Mouse (Mus musculus): ENCODE results near the gene Gpsm3. TPM values are rescaled to one million over a fixed set of nuclear protein-coding genes. Genes with fewer than 3 reads are reported as not detected.

Gpsm3 gene
- total RNA-seq, 2 experiments from 2014 or later: 2.5 to 3.0 TPM

DNA sequence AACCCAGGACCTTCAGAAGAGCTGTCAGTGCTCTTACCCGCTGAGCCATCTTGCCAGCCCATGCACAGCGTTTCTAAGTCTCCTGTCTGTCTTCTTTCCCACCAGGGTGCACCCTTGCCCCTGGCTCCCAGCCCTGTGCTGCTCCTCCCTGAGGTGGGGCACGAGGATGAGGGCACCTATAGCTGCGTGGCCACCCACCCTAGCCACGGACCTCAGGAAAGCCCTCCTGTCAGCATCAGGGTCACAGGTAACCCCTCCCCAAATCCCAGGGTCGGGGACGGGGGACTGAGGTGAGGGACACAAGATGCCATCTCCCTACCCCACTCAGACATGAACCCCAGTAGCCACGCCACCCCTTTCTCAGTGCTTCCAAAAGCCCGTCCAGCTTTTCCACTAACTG lies 10.3 kb downstream of the Gpsm3 start:
- DNase-seq (ENCODE audit: low spot score in 2 of 2): no peak

DNA sequence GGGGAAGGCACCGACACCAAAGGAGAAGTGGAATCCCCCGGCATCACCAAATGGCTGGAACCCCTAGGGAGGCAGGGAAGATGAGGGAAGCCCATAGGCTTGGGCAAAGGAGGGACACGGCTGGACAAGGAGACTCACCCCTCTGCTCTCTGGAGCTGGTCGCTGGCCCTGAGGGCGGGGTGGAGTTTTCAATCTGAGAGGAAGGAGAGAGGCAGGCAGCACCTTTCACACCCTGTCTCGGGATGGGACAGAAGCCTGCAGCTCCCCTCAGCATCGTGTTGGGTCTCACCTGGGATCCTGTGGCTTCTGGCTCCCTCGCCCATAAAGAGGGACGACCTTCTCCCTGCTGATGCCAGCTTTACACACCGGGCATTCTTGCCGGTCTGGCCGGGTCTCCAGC lies 12.2 kb downstream of the Gpsm3 start:
- no peak for DNase-seq (ENCODE audit: low spot score in 2 of 2)

DNA sequence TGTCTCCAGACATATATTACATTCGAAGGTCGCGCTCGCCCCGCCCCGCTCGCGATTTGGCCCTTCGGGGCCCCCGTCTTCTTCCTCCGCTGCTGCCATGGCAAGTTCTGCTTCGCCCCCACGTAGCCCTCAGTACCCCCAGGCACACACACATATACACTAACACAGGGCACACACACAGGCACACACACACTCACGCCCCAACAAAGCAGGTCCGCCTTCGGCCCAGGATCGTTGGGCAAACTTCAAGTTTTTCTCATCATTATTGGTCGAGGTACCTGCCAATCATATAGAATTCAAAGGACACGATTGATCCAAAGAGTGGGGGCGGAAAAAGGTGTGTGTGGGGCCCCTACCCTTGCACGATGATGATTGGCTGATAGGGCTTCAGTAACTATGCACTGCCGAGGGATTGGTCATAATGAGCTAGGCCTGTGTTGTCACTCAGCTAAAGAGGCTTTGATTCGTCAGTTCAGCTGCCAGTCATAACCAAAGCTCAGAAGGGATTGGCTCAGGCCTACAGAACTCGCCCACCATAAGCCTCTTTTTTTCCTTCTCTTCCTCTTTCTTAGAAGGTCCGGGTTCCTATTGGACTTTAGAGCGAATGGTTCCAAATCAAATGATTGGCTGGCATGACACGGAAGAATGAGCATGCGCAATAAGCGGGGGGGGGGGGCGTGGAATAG lies 13.9 kb downstream of the Gpsm3 start, which contains the start of gene Rnf5:
Rnf5 (minus strand) TSS at position 316 of the 686 bp plus-strand sequence.
- peak; percentile 98 to 100 for DNase-seq (ENCODE audit: low spot score in 2 of 2)

DNA sequence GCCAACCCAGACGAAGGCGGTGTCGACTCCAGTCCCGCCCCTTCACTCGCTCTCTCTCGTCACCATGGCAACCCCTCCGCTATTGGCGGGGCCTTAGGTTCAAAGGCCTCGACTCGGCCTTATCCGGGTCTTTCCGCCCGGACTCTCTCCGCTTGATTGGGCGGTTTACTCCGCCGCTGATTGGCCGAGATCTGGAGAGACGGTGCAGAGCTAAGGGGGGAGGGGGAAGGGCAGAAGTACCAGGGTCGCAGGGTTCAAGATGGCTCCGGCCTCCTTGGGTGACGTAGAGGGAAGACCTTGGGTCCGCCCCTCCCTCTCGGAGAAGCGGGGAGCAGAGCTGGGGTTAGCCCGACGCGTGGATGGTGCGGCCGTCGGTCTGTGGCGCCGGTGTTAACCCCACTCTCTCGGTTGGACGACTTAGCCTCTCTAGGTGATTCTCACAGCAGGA lies 14.5 kb downstream of the Gpsm3 start, which contains the start of gene Agpat1:
Agpat1 (plus strand) TSS at position 202 of the 448 bp plus-strand sequence.
- DNase-seq (ENCODE audit: low spot score in 2 of 2): peak; percentile 97

DNA sequence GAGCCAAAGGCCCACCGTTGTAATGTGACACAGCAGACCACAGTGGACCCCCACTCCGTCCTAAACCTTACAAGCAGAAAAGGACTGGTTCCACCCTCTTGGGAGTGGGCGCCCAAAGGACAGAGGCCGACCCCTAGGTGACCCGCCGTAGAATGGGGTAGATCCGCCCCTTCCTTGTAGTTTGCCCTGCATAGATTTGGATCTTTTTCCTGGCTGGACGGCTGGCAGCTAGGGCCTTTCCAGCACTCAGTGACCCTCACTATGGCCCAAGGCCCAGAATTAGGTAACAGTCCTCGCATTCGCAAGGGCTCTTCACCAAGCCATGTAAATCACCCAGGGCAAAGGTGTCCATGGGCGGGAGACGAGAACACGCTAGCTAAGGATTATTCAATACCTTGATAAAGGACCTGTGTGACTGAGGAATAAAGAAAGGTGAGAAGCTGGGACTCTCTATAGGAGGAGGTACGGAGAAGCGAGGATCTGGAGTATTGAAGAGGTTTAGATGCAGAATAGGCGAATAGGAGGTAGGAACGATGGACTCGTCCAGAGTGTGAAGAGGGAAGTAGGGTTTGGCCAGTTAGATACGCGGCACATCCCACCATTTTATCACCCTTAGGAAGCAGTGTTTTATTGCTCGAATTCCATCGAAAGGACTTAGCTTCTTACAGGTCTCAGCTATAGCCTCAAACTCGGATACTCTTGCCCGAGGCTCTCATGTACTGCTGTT lies 15.1 kb downstream of the Gpsm3 start:
- DNase-seq (ENCODE audit: low spot score in 2 of 2): no peak

DNA sequence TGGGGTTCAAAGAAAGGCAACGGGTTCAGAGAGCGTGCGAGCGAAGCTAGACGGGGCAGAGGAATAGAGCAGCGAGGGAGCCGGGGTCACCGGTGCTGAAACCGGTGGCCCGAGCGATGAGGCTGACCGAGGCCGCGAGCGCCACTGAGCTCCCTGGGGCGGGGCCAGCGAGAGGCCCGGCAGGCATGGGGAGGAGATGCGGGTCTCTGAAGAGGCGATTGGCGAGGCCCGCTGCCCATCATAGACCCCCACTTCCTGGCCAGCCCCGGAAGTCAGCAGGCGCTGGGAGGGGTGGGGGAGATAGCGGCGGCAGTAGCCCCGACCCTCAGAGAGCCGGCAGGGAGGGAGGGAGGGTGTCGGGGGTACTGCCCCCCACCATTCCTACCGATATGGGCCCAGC lies 16.0 kb downstream of the Gpsm3 start:
- peak; percentile 97 to 99 for DNase-seq (ENCODE audit: low spot score in 2 of 2)

DNA sequence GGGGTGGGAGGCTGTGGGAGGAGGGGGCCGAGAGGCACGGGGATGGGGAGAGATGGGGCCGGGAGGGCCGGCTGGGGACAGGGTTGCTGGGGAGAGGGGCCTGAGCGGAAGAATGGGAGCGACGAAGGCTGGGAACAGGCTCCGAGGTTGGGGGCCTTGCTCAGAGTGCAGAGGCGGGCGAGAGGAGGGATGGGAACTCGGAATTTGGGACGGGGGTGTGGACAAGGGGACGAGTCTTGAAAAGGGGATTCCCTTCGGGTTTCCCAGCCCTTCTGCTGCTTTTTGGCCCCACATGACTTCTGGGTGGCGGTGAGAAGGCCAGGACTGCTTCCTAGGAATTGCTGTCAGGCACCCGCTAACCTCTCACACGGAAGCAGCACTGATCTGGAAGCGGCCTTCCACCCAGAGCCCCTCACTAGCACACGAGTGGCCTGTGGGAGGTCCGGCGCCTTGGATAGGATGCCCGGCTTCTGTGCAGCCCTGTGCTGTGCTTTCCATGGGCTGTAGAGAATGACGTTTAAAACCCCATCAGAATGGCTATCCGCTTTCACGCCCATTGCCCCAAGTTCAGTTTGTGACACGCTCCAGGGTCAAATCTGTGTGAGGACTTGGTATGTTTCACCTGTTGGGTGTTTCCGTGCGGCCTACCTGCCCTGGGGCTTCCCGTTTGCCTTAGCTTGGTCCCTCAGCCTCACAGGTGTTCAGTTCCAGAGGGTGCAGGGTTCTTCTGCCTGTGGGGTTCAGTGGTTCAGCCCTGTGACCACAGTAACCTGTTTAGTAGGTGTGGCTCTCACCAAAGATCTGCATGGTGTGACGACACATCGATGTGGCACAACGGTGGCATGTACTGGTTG lies 16.8 kb downstream of the Gpsm3 start:
- DNase-seq (ENCODE audit: low spot score in 2 of 2): no peak

DNA sequence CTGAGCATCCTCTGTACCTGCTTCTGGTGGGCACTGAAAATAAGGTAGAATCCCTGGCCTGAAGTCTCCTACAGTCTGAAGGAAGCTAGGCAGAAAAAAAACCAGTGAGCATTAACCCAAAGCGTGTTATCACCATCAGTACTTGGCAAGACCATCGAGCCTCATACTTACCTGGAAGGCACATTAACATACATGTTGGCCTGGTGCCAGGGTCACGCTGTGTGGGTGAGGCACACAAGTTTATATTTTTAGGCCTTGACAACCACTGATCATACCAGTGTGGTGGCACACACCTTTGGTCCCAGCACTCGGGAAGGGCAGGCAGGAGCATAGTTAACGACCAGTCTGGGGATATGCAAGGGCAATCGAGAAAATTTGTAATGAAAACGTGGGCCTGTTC lies 18.4 kb downstream of the Gpsm3 start:
- no peak for DNase-seq (ENCODE audit: low spot score in 2 of 2)

DNA sequence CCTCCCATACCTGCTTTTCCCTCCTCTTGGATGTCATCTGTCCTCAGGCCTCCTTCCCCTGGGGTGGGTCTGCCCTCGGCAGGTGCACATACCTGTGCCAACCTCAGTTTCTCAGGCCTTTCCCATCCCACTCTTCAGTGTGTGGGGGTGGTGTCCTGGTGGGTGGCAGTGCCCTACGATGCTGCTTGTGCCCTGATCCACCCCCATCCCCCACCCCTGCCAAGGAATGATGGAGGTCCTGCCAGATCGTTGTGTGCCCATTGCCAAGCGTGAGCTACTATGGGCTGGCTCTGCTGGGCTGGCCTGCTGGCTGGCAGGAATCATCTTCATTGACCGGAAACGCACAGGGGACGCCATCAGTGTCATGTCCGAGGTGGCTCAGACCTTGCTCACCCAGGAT lies 21.4 kb downstream of the Gpsm3 start:
- DNase-seq (ENCODE audit: low spot score in 2 of 2): no peak

DNA sequence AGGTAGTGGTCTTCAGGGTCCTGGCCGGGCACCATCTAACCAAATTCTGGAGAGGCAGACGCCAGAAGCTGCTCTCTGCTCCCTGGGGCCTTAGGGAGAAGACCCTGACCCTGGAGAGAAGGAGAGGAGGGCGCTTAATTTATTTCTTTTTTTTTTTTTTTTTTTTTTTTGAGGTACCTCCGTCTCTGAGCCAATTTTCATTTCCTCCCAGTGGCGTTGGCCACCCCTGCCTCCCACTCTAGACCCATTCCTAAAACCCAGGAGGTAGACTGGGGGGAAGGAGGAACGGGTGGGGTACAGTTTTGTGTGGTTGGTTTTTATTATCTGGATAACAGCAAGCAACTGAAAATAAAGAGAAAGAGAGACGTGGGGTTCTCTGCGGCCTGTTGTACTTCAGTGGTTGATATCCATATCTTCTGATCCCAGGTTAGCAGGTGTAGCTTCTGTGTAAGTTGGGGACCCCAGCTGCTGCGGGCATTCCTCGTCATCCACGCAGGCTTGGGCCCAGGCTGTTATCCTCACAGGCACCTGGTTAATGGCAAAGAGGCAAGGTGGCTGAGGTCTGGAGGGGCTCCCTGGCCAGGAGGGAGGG lies 23.5 kb downstream of the Gpsm3 start:
- no peak for DNase-seq (ENCODE audit: low spot score in 2 of 2)

DNA sequence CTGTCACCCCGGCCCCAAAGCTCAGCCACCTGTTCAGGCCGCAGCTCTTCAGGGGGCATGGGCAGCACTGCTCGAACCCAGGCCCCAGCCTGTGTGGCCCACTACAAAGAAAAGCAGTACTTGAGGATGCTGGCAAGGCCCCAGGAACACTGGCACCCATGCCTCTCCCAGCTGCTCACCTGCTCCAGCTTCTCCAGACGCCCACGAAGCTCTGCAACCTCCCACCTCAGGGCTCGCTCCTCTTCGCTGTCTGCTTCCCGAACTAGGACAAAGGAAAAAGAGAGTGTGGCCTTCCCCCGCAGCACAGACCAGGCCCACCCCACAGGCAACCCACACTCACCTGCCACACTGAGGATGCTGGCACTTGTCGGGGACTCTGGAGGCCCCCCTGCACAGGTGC lies 24.2 kb downstream of the Gpsm3 start:
- peak in 1 of 2 experiments; percentile 39 for DNase-seq (ENCODE audit: low spot score in 2 of 2)

DNA sequence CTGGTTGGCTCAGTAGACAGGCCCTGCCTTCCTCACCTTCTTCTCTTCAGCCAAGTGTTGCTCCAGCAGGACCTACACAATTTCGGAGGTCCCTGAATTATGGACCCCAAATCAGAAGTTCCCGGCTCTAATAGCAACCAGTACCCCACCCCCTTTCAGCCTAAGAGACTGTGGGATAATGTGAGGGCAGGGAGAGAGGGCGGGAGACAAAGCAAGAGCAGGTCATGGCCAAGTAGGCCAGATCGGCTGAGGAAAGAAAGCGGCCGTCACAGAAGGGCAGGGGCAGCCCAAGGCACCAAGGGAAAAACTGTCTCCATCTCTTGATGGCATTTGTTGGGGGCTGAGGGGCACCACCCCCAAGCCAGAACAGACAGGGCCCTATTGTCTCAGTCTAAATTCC lies 26.3 kb downstream of the Gpsm3 start, which contains the start of gene Egfl8:
Egfl8 (minus strand) TSS at position 101 of the 400 bp plus-strand sequence.
- DNase-seq (ENCODE audit: low spot score in 2 of 2): no peak

DNA sequence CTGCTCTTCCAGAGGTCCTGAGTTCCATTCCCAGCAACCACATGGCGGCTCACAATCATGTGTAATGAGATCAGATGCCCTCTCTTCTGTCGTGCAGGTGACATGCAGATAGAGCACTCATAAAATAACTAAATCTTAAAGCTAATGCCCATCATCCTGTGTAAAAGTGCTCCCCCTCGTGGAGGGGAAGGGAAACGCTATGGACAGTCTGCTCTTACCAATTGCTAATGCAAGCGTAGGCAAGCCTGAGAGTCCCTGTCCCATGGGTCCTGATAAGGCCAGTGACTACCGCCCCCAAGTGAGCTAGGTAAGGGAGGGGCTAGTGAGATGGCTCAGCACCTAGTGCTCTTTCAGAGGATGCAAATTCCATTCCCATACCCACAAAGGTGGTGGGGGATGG lies 29.4 kb downstream of the Gpsm3 start:
- peak in 1 of 2 experiments; percentile 64 for DNase-seq (ENCODE audit: low spot score in 2 of 2)

DNA sequence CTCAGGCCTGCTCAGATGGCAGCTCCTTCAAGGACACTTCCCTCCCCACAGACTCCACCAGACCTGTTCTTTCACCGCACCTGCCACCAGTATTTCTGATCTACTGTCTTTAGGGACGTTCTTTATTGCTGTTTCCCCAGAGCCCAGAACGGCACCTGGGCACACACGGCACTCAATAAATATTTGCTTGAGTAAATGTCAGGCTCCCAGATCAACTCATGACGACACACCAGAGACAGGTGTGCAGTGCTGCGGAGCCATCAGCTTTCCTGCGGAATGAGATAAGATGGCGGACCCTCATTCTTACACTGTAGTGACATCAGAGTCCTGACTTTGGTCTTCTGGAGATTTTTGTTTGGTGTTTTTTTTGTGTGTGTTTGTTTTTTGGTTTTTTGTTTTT lies 31.4 kb downstream of the Gpsm3 start:
- DNase-seq (ENCODE audit: low spot score in 2 of 2): no peak

DNA sequence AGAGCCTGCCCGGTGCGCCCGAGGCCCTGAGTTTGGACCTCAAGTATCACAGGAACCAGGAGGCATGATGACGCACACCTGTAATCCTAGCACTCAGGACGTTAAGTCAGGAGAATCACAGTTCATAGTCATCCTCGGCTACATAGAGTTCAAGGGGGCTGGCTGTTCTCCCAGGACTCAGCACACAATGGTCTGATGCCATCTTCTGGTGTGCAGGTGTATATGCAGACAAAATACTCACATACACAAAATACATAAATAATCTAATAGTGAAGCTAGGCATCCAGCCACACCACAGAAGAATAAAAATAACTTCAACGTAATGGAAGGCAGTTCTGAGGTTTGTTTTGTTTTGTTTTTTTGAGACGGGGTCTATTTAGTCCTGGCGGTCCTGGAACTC lies 33.6 kb downstream of the Gpsm3 start:
- DNase-seq (ENCODE audit: low spot score in 2 of 2): no peak

DNA sequence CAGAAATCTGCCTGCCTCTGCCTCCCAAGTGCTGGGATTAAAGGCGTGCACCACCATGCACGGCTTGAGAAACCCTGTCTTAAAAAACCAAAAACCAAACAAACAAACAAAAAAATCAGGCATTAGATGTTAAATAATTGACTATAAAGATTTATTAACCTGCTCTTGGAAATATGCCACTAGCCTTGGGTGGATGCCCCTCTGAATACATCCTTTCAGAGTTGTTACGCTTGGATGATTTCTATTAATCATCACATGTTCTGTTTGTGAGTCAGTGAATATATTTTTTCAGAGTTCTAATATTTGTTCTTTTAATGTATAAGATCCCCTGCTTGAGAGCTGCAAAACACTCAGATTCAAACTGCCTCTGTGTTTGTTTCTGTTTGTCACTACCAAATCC lies 35.4 kb downstream of the Gpsm3 start:
- DNase-seq (ENCODE audit: low spot score in 2 of 2): no peak

DNA sequence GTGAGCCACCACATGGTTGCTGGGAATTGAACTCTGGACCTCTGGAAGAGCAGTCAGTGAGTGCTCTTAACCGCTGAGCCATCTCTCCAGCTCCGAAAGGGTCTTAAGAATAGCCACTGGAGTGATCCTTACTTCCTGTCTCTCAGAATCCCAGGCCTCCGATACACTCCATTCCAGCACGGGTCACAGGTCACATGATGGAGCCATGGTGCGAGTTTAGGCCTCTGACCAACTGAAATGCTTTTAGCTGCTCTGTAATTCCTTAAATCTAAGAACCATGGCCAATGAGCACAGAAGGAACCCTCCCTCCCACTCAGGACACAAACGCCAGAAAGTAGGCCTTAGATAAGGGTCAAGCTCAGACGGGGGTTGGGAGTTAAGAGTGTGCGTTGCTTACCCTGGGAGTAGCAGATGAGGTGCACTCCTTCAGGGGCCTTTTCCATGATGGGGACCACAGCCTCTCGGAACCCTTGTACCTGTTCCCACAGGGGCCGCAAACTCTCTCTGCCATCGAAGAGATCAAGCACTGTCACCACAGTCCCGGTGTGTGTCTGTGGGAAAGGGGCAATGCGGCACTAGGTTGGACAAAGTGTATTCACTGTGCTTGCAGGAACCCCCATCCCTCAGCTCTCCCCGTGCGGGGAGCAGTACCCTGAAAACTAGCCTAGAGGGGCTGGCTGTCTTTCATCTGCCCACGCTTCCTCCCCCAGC lies 36.6 kb downstream of the Gpsm3 start:
- no peak for DNase-seq (ENCODE audit: low spot score in 2 of 2)

DNA sequence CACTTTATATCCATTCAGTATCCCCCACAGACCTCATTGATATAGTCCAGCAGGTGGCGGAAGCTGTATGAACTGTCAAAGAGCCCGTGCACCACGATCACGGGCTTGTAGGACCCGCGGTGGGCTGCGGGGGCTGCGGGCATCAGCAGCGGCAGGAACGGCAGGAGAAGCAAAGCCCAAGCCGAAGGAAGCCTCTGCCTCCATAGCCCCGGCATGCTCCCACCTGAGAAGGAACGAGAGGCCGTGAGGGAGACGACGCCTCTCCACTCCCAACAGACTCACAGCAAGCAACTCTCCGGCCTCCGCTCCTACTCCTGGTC lies 37.1 kb downstream of the Gpsm3 start:
- no peak for DNase-seq (ENCODE audit: low spot score in 2 of 2)

DNA sequence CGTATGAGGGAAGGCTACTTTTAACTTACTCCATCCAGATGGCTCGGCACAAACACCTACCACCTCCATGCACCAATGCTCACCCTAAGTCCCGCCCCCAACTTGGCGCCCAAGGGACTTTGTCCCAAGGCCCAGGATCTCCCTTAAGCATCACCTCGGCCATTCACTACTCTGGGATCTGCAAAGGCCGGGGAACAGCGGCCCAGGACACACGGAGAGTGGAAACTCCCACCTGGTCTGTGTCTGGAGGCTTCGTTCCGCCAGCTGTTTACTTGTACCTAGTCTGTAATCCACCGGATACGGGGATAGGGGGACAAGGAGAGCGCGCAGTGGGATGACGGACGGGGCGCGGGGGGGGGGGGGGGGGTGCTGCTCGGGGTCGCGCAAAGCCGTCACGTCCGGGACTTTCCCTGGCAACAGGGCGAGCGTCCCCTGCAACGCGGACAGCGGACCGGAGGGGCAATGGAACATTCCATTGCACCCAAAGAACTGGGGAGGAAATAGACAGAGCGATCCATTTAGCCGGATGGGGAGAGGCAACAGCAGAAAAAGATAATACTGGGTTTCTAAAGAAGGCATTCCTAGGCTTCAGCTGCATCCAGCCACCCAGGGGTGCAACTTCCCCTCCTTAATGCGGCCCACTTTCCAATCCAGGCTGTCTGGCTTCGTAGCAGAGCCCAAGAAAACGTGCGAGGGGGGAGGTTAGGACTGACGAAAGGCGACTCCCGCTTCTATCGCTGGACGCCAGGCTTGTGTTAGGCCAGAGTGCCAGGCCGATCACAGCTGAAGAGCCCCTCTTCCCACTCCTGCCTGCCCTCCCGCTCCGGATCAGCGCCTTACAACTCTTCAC lies 37.7 kb downstream of the Gpsm3 start:
- peak; percentile 83 to 86 for DNase-seq (ENCODE audit: low spot score in 2 of 2)

Measured in left cerebral cortex, adult 18-20 months (tissue).